ENCODE assay signal across 8 mouse cellular contexts in genomic region chr11:87639206-87639605, GRCm38 (mm10). TPM values are rescaled to one million over a fixed set of nuclear protein-coding genes. Genes with fewer than 3 reads are reported as not detected.
DNase-seq lines count a peak whose midpoint lies in the region; TF ChIP-seq lines count a peak whose summit lies in the region.

No protein-coding gene starts in this region.

- peak; percentile 91 for DNase-seq in MEL (ENCODE audit: low read depth, low spot score)
- peak; percentile 53 for DNase-seq in c-Kit-positive CD71-negative TER-119-negative erythroid progenitor cells, embryonic 14.5 days (ENCODE audit: low read depth)
- DNase-seq in forebrain, embryonic 10.5 days (ENCODE audit: extremely low spot score, low spot score), result peak; percentile 72
- peak; percentile 64 to 69 for DNase-seq in heart, postnatal 14 days
- peak; percentile 78 to 86 for DNase-seq in kidney, postnatal 4 days
- DNase-seq in mesoderm, embryonic 11.5 days (ENCODE audit: low read depth, low spot score), result peak; percentile 64
- DNase-seq in spleen, adult 18-20 months, result peak; percentile 25 to 63
- no peak for DNase-seq in frontal cortex, adult 2 months (ENCODE audit: extremely low spot score in 1 of 2, low spot score in 1 of 2)

- no peaks in the 10 kb centered on the region for H3K27me3 ChIP-seq in MEL (ENCODE audit: control insufficient read depth in 1 of 2, insufficient read depth in 2 of 2, low read length in 2 of 2)
- no peaks in the 10 kb centered on the region for H3K27me3 ChIP-seq in forebrain, embryonic 10.5 days (ENCODE audit: poor library complexity, severe bottlenecking)

- H3K9me3 ChIP-seq in MEL (replicated peaks; ENCODE audit: insufficient read depth, low read length), result no peaks in the 10 kb centered on the region
- no peaks in the 10 kb centered on the region for H3K9me3 ChIP-seq in forebrain, embryonic 10.5 days

- H3K4me1 ChIP-seq in MEL (ENCODE audit: control insufficient read depth in 1 of 2, insufficient read depth in 2 of 2, low read length in 2 of 2), result peaks cover 0 to 8% of the 10 kb centered on the region in 2 experiments; a peak in 2 of 4 replicates
- H3K4me1 ChIP-seq in forebrain, embryonic 10.5 days, result peaks cover 13% of the 10 kb centered on the region

- intact Hi-C loops in heart, postnatal 14 days (cut with DNase I), result no loop called here

- peak overlapping the region; percentile 82 to 90 for H3K4me3 ChIP-seq in MEL (ENCODE audit: control insufficient read depth in 1 of 2, insufficient read depth in 1 of 2, low read depth in 2 of 2, low read length in 2 of 2)
- H3K4me3 ChIP-seq in forebrain, embryonic 10.5 days, result peak overlapping the region; percentile 57

- H3K79me2 ChIP-seq in MEL (ENCODE audit: control insufficient read depth, insufficient read depth, low read length, poor library complexity), result peaks cover 3% of the 10 kb centered on the region; the same call in 1 of the 2 replicates

- WGBS in forebrain, embryonic 10.5 days, result under 1% methylated on average over 29 of the region's 29 CpGs

- H3K36me3 ChIP-seq in MEL (ENCODE audit: control insufficient read depth in 1 of 2, insufficient read depth in 2 of 2, low read length in 2 of 2), result peaks cover 0 to 5% of the 10 kb centered on the region in 2 experiments; a peak in 2 of 4 replicates
- H3K36me3 ChIP-seq in forebrain, embryonic 10.5 days (replicated peaks), result peaks cover 3% of the 10 kb centered on the region; the same call in 1 of the 2 replicates

- no peak for TF ChIP-seq RAD21 in MEL (IDR thresholded peaks at IDR 0.05; ENCODE audit: low read depth, low read length)

- no peak for TF ChIP-seq EP300 in MEL (IDR thresholded peaks at IDR 0.05; ENCODE audit: low read depth in 1 of 2, low read length in 2 of 2)

- TF ChIP-seq CTCF in MEL (IDR thresholded peaks at IDR 0.05 in 2 of 3, conservative IDR thresholded peaks at IDR 0.05 in 1 of 3; ENCODE audit: control insufficient read depth in 1 of 3, insufficient read depth in 1 of 3, low read depth in 2 of 3, low read length in 3 of 3, poor library complexity in 1 of 3, severe bottlenecking in 1 of 3), result no peak

- peak overlapping the region; percentile 48 for H3K27ac ChIP-seq in MEL (ENCODE audit: control insufficient read depth, low read depth, low read length)
- H3K27ac ChIP-seq in forebrain, embryonic 10.5 days, result peak overlapping the region; percentile 88

- peak; percentile 90 to 95 for TF ChIP-seq POLR2A in MEL (IDR thresholded peaks at IDR 0.05; ENCODE audit: control insufficient read depth in 1 of 2, insufficient read depth in 1 of 2, low read depth in 1 of 2, low read length in 2 of 2, poor library complexity in 1 of 2)

- H3K9ac ChIP-seq in MEL (ENCODE audit: control insufficient read depth, low read depth, low read length, poor library complexity, severe bottlenecking), result peak overlapping the region; percentile 98

TF ChIP-seq in MEL, 35 proteins besides CTCF, POLR2A, EP300 and RAD21:
- TF ChIP-seq E2F4 (IDR thresholded peaks at IDR 0.05; ENCODE audit: borderline replicate concordance, low read depth, low read length), result peak; percentile 51; the same call in 1 of the 2 replicates
- TF ChIP-seq ZMIZ1 (IDR thresholded peaks at IDR 0.05; ENCODE audit: low read depth, low read length), result peak; percentile 86; the same call in 1 of the 2 replicates
- TF ChIP-seq ZC3H11A (IDR thresholded peaks at IDR 0.05; ENCODE audit: low read depth, low read length), result no peak
- peak; percentile 68; the same call in 1 of the 2 replicates for TF ChIP-seq ELF1 (IDR thresholded peaks at IDR 0.05; ENCODE audit: low read depth, low read length)
- TF ChIP-seq GABPA (IDR thresholded peaks at IDR 0.05; ENCODE audit: low read depth, low read length), result no peak
- no peak for TF ChIP-seq CHD2 (IDR thresholded peaks at IDR 0.05; ENCODE audit: low read length)
- TF ChIP-seq HCFC1 (IDR thresholded peaks at IDR 0.05; ENCODE audit: low read depth, low read length), result no peak
- TF ChIP-seq USF2 (IDR thresholded peaks at IDR 0.05; ENCODE audit: borderline replicate concordance in 1 of 2, insufficient read depth in 1 of 2, low read depth in 1 of 2, low read length in 2 of 2), result no peak
- no peak; the same call in 1 of the 2 replicates for TF ChIP-seq SMC3 (IDR thresholded peaks at IDR 0.05; ENCODE audit: low read depth, low read length)
- TF ChIP-seq TAL1 (IDR thresholded peaks at IDR 0.05; ENCODE audit: low read length), result no peak
- TF ChIP-seq POLR2AphosphoS5 (IDR thresholded peaks at IDR 0.05; ENCODE audit: borderline replicate concordance, low read depth, low read length), result no peak; the same call in 1 of the 2 replicates
- no peak for TF ChIP-seq ETS1 (IDR thresholded peaks at IDR 0.05; ENCODE audit: low read depth, low read length)
- no peak for TF ChIP-seq MXI1 (IDR thresholded peaks at IDR 0.05; ENCODE audit: low read depth, low read length)
- TF ChIP-seq MYC (IDR thresholded peaks at IDR 0.05; ENCODE audit: low read depth, low read length), result no peak
- TF ChIP-seq MAFK (IDR thresholded peaks at IDR 0.05; ENCODE audit: borderline replicate concordance, low read depth, low read length), result no peak
- TF ChIP-seq TCF12 (IDR thresholded peaks at IDR 0.05; ENCODE audit: low read depth, low read length), result peak; percentile 50
- TF ChIP-seq NELFE (IDR thresholded peaks at IDR 0.05; ENCODE audit: low read depth, low read length), result peak; percentile 83
- TF ChIP-seq KAT2A (conservative IDR thresholded peaks at IDR 0.05; ENCODE audit: low read depth, low read length), result no peak
- TF ChIP-seq POLR2AphosphoS2 (IDR thresholded peaks at IDR 0.05; ENCODE audit: low read length), result peak; percentile 86
- no peak for TF ChIP-seq NRF1 (IDR thresholded peaks at IDR 0.05; ENCODE audit: insufficient read depth, low read depth, low read length, poor library complexity, severe bottlenecking)
- no peak for TF ChIP-seq USF1 (IDR thresholded peaks at IDR 0.05; ENCODE audit: low read depth, low read length)
- TF ChIP-seq TBP (IDR thresholded peaks at IDR 0.05; ENCODE audit: low read depth, low read length), result peak; percentile 68; the same call in 1 of the 2 replicates
- TF ChIP-seq UBTF (IDR thresholded peaks at IDR 0.05; ENCODE audit: borderline replicate concordance, insufficient read depth, low read depth, low read length), result no peak
- TF ChIP-seq ZKSCAN1 (IDR thresholded peaks at IDR 0.05; ENCODE audit: low read depth, low read length), result no peak
- no peak for TF ChIP-seq ZNF384 (IDR thresholded peaks at IDR 0.05; ENCODE audit: low read depth, low read length)
- no peak for TF ChIP-seq JUND (IDR thresholded peaks at IDR 0.05; ENCODE audit: low read depth, low read length)
- TF ChIP-seq MAX (IDR thresholded peaks at IDR 0.05; ENCODE audit: low read length), result peak; percentile 52; the same call in 1 of the 2 replicates
- no peak for TF ChIP-seq MYB (IDR thresholded peaks at IDR 0.05; ENCODE audit: low read depth, low read length)
TF ChIP-seq in MEL: peak in this region for 8.

RNA-seq across cellular contexts. Expression of gene Hsf5, which starts 22.2 kb away (rescaled TPM):
- not detected in 2 replicates for total RNA-seq in MEL (2012; rRNA removed)
- polyA plus RNA-seq in MEL (2012; ENCODE audit: insufficient read depth in 1 of 2, insufficient read length in 2 of 2, low read depth in 1 of 2, low replicate concordance in 2 of 2, missing spikeins in 1 of 2), result under 1 TPM in 1 of 2 experiments, not detected in 1; 0.03 TPM
- polyA plus RNA-seq in forebrain, embryonic 10.5 days (2016; fragmentation: Nextera tagmentation; extraction: Ambion mirVana), result 0.31 and 0.38 TPM in 2 replicates
- under 1 TPM in 1 of 2 experiments, not detected in 1; 0.07 TPM for total RNA-seq in heart, postnatal 14 days (2021)
- polyA plus RNA-seq in frontal cortex, adult 2 months (2012; rRNA removed), result 0.29 and 0.46 TPM in 2 replicates

RNA-seq across cellular contexts. Expression of gene Rnf43, which starts 23.3 kb away (rescaled TPM):
- 12.9 and 17.3 TPM in 2 replicates for total RNA-seq in MEL (2012; rRNA removed)
- polyA plus RNA-seq in MEL (2012; ENCODE audit: insufficient read depth in 1 of 2, insufficient read length in 2 of 2, low read depth in 1 of 2, low replicate concordance in 2 of 2, missing spikeins in 1 of 2), result 10 to 100 TPM in 1 of 2 experiments, not detected in 1; 14.6 TPM
- polyA plus RNA-seq in forebrain, embryonic 10.5 days (2016; fragmentation: Nextera tagmentation; extraction: Ambion mirVana), result 1.1 and 1.9 TPM in 2 replicates
- under 1 TPM; 0.39 to 0.67 TPM for total RNA-seq in heart, postnatal 14 days (2021)
- 1.4 and 1.7 TPM in 2 replicates for polyA plus RNA-seq in frontal cortex, adult 2 months (2012; rRNA removed)

RNA-seq across cellular contexts. Expression of gene Mtmr4, which starts 47.2 kb away (rescaled TPM):
- 25.0 and 32.4 TPM in 2 replicates for total RNA-seq in MEL (2012; rRNA removed)
- polyA plus RNA-seq in MEL (2012; ENCODE audit: insufficient read depth in 1 of 2, insufficient read length in 2 of 2, low read depth in 1 of 2, low replicate concordance in 2 of 2, missing spikeins in 1 of 2), result 10 to 100 TPM in 1 of 2 experiments, not detected in 1; 25.9 TPM
- 62.4 and 66.2 TPM in 2 replicates for polyA plus RNA-seq in forebrain, embryonic 10.5 days (2016; fragmentation: Nextera tagmentation; extraction: Ambion mirVana)
- 10 to 100 TPM; 16.0 to 22.9 TPM for total RNA-seq in heart, postnatal 14 days (2021)
- polyA plus RNA-seq in frontal cortex, adult 2 months (2012; rRNA removed), result 41.5 and 47.3 TPM in 2 replicates

Comparison
In these comparisons a context has a peak if more than half of its experiments do, and no peak if none do; other contexts are left out.
1. DNase-seq: peak in MEL (single experiment), c-Kit-positive CD71-negative TER-119-negative erythroid progenitor cells, embryonic 14.5 days (single experiment), forebrain, embryonic 10.5 days (single experiment), heart, postnatal 14 days (2 of 2), kidney, postnatal 4 days (2 of 2), mesoderm, embryonic 11.5 days (single experiment) and spleen, adult 18-20 months (2 of 2); none in frontal cortex, adult 2 months (0 of 2).